Mouse (Mus musculus): ENCODE results near the gene Cyp2c23. TPM values are rescaled to one million over a fixed set of nuclear protein-coding genes. Genes with fewer than 3 reads are reported as not detected.

The Cyp2c23 gene
- total RNA-seq, 2 experiments from 2014 or later, result not detected

DNA sequence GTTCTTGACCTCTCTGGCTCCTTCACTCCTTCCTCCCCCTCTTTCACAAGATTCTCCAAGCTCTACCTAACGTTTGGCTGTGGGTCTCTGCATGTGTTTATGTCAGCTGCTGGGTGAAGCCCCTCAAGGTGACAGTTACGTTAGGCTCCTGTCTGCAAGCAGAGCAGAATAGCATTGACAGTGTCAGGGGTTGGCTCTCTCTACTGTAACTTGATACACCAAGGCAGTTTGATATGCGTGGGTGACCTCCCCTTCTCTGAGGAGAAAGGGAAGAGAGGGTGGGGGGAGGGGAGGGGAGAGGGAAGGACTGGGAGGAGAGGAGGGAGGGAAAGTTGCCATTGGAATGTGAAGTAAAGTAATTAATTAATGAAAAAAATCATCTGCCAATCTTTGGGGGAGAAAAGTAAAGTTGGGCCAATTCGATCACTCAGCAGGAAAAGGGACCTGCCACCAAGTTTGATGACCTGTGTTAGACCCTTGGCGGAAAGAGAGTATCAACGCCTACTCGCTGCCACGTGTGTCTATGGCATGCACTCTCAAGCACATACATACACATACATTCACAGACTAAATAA, 2.0 kb downstream of the Cyp2c23 start:
- intact Hi-C loops (cut with DNase I; ENCODE audit: low total_unique reads), result no loop called here
- DNase-seq, result no peak

DNA sequence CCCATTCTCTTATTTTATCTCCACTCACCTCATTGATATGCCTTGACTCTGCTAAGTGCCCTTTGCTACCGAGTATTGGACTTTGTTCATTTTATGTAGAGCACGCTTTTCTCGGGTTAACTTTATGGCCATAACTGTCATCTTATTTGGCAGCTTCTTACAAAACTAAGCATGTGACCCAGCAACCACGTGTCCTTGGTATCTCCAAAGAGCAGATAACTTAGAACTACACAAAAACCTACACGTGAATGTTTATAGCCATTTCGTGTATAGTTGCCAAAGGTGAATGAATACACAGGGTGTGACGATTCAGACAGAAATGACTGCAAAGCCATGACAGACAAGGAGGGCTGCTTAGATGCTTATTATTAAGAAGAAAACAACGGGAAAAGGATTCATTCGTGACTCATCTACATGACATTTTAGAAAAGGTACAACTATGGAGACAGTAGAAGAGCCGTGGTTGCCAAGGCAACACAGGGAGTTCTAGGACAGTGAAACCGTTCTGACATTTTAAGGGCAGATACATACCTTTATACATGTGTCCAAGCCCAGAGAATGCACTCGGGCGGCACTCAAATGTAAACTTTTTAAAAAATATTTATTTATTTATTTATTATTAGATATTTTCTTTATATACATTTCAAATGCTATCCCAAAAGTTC, 4.0 kb downstream of the Cyp2c23 start:
- no peak for DNase-seq
- intact Hi-C loops (cut with DNase I; ENCODE audit: low total_unique reads), result no loop called here

DNA sequence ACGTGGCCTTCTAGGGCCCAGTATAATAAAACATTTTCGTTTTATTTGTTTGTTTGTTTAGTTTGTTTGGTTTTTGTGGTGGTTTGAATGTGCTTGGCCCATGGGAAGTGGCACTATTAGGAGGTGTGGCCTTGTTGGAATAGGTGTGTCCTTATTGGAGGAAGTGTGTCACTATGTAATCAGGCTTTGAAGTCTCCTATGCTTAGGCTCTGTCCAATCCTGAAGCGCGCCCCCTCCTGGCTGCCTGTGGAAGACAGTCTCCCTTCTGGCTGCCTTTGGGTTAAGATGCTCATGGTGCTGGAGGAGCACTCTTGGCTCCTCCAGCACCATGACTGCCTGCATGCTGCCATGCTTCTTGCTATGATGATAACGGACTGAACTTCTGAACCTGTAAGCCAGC, 5.9 kb downstream of the Cyp2c23 start:
- no peak for DNase-seq
- intact Hi-C loops (cut with DNase I; ENCODE audit: low total_unique reads), result no loop called here

DNA sequence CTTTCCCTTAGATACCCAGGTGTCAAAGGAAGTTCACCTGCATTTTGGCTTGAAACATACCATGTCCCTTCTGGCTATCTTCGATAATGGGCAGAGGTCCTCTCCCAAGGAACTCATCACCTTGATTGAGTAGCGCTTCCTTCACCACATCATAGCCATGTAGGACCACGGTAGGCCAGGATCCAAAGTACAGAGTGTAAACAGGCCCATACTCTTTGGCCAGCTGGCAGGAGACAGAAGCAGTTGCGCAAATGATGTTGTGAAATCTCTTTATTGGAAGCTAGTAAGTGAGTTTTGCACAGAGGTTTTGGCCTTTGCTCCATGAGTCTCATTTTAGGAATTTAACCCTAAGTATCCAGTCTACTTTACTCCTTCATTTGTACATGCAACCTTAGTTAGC, 7.5 kb downstream of the Cyp2c23 start:
- peak; percentile 53 for DNase-seq
- intact Hi-C loops (cut with DNase I; ENCODE audit: low total_unique reads), result no loop called here

DNA sequence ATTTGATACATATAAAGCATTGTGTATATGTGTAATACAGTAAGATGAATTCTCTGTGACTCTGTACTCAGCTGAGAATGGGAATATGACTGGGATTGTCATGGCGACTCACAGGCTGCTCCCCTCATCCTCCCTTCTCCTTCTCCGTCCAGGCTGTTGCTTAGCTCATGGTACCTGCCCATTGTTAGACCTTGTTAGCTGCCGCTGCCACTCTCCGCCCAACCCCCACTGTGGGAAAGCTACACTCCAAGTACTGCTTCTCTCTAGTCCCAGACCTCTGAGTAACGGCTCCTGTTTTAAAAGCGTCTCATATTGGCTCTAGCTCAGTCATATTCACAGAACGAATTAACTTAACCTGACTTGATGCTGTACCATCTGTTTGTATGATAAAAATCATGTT, 9.3 kb downstream of the Cyp2c23 start:
- intact Hi-C loops (cut with DNase I; ENCODE audit: low total_unique reads), result no loop called here
- no peak for DNase-seq

DNA sequence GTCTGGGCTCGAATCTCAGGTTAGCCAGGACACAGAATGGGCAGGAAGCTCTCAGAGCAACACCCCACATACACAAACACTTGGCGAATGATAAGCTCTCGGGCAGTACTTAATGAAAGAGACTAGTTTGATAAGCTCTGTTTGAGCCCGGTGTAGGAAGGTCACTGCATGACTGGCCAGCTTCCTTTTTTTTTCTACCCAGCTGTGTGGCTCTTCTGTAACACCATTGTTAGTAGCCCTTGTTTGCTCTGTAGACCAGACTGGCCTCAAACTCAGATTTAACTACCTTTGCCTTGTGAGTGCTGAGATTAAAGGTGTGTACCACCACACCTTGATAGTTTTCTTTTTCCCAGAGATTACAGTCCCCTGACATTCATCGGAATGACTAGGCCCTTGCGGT, 15.1 kb downstream of the Cyp2c23 start:
- intact Hi-C loops (cut with DNase I; ENCODE audit: low total_unique reads), result no loop called here
- DNase-seq, result no peak

DNA sequence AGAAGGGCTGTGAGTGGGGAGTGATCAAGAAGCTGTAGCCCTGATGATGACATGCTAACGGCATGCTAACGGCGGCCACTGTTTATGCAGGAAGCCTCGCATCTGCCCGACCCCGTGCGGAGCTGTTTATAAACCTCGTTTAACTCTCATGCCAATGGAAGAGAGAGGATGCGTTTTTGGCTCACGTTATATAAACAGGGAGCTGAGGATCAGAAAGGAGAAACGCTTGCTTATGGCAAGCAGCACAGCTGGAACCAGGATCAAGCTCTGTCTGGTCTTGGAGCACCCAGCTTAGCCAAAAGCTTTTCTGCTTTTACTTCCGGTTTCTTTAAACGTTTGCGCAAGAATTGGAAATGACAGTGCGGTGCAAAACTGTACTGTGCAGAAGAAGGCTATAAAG, 20.2 kb downstream of the Cyp2c23 start:
- intact Hi-C loops (cut with DNase I; ENCODE audit: low total_unique reads), result no loop called here

DNA sequence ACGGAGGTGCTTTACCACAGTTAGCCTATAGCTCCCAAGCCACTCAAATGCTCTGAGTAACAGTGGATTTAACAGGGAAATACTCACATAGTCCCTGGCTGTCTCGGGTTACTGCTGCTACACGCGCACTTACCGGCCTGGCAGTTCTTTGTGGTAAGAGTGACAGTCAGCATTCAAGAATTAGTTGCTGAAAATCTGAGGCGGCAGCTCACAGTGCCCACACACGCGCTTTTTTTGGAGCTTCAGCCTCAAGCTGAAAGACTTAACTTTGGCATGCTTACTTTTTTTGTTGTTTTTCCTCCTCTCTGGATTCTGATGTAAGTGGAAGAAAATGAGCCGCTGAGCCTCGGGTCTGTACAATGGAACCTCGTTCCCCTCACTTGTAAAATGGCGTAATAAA, 21.8 kb downstream of the Cyp2c23 start:
- DNase-seq, result no peak
- intact Hi-C loops (cut with DNase I; ENCODE audit: low total_unique reads), result no loop called here

More for the DNA sequence above, 20.2 kb downstream of the Cyp2c23 start:
- DNase-seq, result no peak

DNA sequence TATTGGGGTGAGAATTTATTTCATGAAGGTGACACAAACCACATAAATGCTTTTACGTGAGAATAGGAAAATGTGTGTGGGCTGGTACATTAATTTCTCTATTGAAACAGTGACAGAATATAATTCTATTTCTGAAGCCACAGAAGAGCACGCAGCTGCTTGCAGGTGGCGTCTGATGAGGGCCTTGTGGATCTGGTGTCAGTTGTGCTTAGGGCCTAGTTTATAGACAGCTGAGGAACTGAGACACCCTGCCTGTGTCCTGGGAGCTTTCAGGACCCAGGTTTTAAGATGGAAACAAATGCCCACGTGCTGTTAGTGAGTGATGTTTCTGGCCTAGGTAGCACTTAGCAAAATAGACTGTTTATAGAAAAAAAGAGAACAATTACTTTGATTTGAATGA, 24.0 kb downstream of the Cyp2c23 start:
- no peak for DNase-seq
- intact Hi-C loops (cut with DNase I; ENCODE audit: low total_unique reads), result no loop called here

DNA sequence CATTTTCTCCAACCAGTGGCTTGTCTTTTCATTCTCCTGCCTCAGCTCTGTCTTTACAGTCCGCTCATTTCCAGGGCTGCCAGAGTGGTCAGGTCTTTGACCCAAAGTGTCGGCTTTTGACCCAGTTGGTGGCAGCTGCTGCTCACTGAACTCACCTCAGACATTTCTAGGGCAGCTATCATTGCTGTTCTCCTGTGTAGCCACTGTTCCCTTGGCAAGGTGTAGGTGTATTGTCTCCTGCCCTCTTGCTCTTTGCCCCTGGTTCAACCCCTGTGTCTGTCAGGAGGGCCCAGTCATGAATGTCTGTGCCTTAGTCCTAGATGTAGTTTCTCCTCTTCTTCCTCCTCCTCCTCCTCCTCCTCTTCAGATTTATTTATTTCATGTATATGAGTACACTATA, 24.7 kb downstream of the Cyp2c23 start:
- DNase-seq, result no peak
- intact Hi-C loops (cut with DNase I; ENCODE audit: low total_unique reads), result no loop called here

DNA sequence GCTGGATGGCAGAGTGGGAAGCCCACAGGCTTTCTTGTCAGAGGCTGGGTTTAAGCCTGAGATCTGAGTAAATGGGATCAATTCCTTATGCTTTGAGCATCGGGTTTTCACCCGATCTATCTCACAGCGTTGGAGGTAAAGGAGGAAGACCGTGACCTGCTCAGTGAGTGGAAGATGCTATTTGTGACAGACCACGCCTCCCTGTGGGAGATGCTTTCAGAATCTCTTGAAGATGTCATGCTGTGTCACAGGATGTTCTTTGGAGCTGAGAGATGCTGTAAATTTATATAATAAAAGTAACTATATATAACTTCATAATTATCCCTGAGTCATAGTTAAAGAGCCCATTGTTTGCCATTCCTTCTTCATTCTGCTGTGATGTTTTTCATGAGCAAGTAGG, 28.3 kb downstream of the Cyp2c23 start:
- intact Hi-C loops (cut with DNase I; ENCODE audit: low total_unique reads), result no loop called here

DNA sequence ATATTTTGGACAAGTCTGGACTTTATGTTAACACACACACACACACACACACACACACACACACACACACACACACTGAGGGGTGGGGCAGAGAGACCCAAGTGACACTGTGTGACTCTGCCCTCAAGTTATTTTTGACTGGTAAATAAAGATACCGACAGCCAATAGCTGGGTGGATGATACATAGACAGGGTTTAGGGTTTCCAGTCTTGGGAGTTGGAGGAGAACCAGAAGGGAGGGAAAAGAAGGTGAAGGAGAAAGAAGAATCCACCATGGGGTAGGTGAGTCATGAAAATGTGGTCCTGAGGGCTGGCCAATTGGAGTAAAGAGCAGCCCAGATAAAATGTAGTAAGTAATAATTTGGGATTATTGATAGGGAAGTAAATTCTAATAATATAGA, 28.9 kb downstream of the Cyp2c23 start:
- no peak for DNase-seq
- intact Hi-C loops (cut with DNase I; ENCODE audit: low total_unique reads), result no loop called here

More for the DNA sequence above, 28.3 kb downstream of the Cyp2c23 start:
- no peak for DNase-seq

DNA sequence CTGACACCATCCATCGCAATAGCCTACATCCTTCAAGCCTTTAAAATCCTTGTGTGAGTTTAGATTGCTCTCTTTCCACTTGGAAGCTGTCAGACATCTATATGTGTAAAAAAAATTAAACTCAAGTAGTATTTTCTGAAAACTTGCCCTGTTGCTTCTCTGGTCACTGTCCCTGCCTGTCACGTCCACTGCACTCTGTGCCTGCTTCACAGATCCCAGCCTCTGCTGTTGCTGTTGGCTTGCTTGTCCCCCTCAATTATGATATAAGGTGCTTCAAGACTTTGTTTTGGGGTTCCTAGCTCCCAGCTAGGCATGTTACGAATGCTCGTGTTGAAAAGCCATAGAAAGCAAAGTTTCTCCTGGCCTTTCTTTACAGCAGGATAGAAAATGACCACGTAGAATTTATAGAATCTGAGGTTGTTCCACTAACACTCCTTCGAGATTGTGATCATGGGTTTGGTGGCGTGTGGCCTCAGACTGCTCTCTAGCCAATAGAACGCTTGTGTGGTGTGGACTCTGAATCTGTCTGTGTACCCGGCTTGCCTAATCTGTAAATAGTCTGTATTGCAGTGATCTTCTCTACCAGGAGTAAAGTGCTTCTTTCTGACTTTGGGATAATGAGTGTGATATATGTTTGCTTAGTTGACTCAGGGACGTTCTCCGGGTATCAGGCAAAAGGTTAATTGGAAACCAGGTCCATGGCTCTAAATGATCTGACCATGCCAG, 30.0 kb downstream of the Cyp2c23 start:
- intact Hi-C loops (cut with DNase I; ENCODE audit: low total_unique reads), result no loop called here
- no peak for DNase-seq

DNA sequence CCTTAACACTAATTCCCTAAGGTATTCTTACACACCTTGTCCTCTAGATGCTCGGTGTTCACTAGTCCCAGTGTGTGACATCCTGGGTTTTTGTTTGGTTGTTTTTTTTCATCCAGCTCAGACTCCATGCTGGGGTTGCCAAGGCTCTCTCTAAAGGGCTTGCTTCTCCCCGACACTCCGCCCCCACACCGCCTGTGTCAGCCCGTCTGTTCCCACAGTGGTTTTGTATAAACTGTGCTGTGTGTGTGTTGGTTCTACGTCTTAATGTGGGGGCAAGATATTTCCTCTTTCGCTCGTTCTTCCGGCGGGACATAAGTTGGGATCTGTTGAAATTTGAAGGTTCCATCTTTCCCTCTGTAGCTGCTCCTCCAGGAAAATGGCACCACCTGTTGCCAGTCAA, 30.9 kb downstream of the Cyp2c23 start:
- no peak for DNase-seq
- intact Hi-C loops (cut with DNase I; ENCODE audit: low total_unique reads), result no loop called here

DNA sequence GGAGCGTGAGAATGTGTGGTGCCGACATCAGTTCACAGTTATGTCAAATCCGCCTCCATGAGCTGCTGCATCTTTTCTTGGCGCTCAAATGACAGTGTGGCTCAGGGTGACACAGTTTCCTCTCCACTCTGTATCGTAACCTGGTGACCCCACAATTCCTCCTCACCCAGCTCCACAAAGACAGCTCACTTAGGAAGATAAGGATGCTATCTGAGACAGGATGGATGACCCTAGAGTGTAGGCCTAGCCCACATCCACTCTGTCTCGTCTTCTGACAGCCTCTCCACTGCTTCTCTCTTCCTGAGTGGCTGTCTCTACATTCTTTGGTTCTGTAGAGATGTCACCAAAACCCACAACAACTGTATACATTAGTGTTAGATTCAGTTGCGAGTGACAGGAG, 33.6 kb downstream of the Cyp2c23 start:
- no peak for DNase-seq
- intact Hi-C loops (cut with DNase I; ENCODE audit: low total_unique reads), result no loop called here

DNA sequence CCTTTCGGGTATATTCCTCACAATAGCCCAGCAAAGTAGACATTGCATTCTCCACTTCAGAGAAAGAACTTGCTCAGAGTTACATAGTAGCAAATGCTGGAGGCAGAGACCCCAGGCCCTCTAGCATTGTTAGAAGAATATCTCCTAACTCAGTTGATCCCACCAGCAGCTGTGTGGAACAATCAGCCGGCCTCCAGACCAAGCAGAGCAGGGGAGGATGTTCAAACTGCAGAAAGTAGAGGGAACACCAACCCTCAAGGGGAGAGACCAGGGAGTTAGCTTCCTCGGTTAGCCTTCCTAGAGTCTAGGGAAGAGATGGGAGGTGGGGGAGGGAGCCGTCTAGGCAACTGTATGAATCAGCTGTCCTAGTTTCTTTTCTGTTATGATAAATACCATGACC, 36.5 kb downstream of the Cyp2c23 start:
- intact Hi-C loops (cut with DNase I; ENCODE audit: low total_unique reads), result no loop called here
- no peak for DNase-seq

DNA sequence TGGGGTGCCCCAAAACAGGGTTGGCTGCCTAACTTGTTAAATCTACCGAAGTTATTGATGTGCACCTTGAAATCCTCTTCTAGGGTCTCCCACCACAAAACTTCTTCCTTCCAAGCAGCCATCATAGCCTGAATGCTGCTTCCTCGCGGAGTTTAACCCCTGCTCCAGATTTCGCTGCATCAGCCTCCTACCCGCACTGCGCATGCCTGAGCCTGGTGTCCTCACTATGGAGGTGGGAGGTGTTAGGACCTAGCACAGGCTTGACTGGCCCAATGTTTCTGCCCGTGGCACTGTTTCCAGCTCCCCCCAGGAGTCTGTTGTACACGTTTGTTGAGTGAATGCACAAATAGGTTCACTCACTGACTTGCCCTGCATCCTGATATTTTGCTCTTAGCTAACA, 38.6 kb downstream of the Cyp2c23 start:
- intact Hi-C loops (cut with DNase I; ENCODE audit: low total_unique reads), result no loop called here
- DNase-seq, result no peak

DNA sequence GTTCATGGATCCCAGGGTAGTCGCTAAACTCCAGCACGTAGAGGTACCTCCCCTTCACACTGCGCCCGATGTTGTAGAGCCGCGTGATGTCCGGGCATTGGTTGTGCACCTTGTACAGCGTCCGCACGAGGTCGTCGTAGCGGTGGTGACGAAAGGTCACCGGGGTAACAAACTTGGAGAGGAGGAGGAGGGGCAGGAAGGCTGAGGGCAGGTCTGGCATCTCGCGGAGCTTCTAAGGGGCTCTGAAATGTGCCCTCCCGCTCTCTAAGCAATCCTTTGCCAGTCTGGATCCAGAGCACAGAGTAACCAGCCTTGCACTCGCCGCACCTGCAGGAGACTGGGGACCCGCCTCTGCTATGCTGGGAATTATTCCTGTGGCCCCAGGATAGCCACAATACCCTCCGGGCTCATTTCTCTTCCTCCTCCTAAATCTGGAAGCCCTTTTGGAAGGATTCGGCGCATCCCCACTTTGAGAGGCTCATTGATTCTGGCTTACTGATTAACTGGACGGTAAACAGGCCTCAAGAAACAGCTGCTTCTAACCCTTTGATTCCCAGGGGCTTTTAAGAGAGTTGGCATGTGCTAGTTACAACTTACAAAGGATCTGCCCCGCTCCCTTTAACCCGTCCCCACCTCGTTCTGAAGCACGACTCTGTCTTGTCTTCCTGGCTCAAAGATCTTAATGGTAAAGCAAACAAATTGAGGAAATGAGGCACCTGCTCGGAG, 42.8 kb downstream of the Cyp2c23 start, which contains the start of gene Cpn1:
Cpn1 (minus strand) TSS at position 488 of the 726 bp plus-strand sequence.
- DNase-seq, result no peak
- intact Hi-C loops (cut with DNase I; ENCODE audit: low total_unique reads), result no loop called here

DNA sequence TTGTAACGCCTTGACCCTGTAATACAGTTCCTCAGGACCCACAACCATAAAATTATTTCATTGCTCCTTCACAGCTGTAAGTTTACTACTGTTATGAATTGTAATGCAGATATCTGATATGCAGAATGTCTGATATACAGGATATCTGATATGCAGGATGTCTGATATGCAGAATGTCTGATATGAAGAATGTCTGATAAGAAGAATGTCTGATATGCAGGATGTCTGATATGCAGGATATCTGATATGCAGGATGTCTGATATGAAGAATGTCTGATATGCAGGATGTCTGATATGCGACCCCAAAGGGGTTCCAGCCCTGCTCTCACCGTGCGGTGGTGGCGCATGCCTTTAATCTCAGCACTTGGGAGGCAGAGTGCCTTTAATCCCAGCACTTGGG, 47.0 kb downstream of the Cyp2c23 start:
- no peak for DNase-seq
- intact Hi-C loops (cut with DNase I; ENCODE audit: low total_unique reads), result no loop called here

DNA sequence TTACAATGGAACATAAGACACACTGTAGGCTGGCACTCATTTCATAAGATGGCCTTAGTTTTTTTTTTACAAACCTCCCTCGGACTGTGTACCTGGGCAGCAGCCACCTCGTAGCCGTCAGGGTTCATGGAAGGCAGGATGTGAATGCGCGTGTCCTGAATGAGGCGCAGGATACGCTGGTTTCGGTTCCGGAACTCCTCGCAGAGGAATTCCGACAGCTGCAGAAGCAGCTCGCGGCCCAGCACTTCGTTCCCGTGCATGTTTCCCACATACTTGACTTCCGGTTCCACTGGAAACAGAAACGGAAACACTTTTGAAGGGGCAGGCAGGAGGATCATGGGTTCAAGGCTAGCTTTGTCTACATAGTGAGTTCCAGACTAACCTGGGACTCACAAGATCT, 48.3 kb downstream of the Cyp2c23 start:
- intact Hi-C loops (cut with DNase I; ENCODE audit: low total_unique reads), result no loop called here
- no peak for DNase-seq
